Mouse (Mus musculus) embryonic facial prominence, embryonic 14.5 days (tissue): ENCODE data around the gene Gpr161. TPM values are rescaled to one million over a fixed set of nuclear protein-coding genes. Genes with fewer than 3 reads are reported as not detected.
A peak's percentile ranks its signal among the peaks of the same experiment; 100 is the strongest.

Source experiments
- ATAC-seq: fragments of 200-750 bp; cut with Nextera tagmentation; 2 replicates; pipeline ENCODE4 v1.8.0; 2017; ENCODE audit warnings: low read depth, moderate number of reproducible peaks, moderate TSS enrichment
- DNase-seq: peaks from one replicate; pipeline ENCODE4 v3.0.0-alpha.2; 2015; ENCODE audit warnings: low spot score
- H3K27ac ChIP-seq: fragments of 300-500 bp; sonication (generic); replicated peaks from 2 replicates; pipeline ENCODE4 v1.5.1; 2014; ENCODE audit warnings: low read depth, mild to moderate bottlenecking, low read length, moderate library complexity
- H3K27me3 ChIP-seq: fragments of 300-500 bp; sonication (generic); replicated peaks from 2 replicates; pipeline ENCODE4 v1.6.1; 2014; ENCODE audit warnings: low read length; ENCODE audit not compliant: control insufficient read depth, insufficient read depth
- H3K36me3 ChIP-seq: fragments of 300-500 bp; sonication (generic); 2 replicates; pipeline ENCODE4 v1.6.1; 2014; ENCODE audit warnings: low read length, mixed read lengths; ENCODE audit not compliant: control insufficient read depth, insufficient read depth
- H3K4me1 ChIP-seq: fragments of 300-500 bp; sonication (generic); 2 replicates; pipeline ENCODE4 v1.6.1; 2014; ENCODE audit warnings: antibody characterized with exemption, low read length; ENCODE audit not compliant: control insufficient read depth, insufficient read depth
- H3K4me2 ChIP-seq: fragments of 300-500 bp; sonication (generic); 2 replicates; pipeline ENCODE4 v1.6.1; 2014; ENCODE audit warnings: low read depth, mild to moderate bottlenecking, low read length, moderate library complexity, mixed read lengths
- H3K4me3 ChIP-seq: fragments of 300-500 bp; sonication (generic); 2 replicates; pipeline ENCODE4 v1.5.1; 2014; ENCODE audit warnings: low read depth, mild to moderate bottlenecking, low read length
- H3K9ac ChIP-seq: fragments of 300-500 bp; sonication (generic); 2 replicates; pipeline ENCODE4 v1.6.1; 2014; ENCODE audit warnings: low read depth, mild to moderate bottlenecking, low read length, moderate library complexity, mixed read lengths
- H3K9me3 ChIP-seq: fragments of 300-500 bp; sonication (generic); 2 replicates; pipeline ENCODE4 v1.6.1; 2016; ENCODE audit warnings: low read length; ENCODE audit not compliant: control insufficient read depth
- WGBS: fragments of 180-500 bp; shearing (Covaris S2); extraction: QIAGEN DNeasy Blood & Tissue Kit; methylation state at CpG from one replicate; pipeline ENCODE4 v1.1.7; 2014; 5-methylcytosine and 5-hydroxymethylcytosine counted together
- polyA plus RNA-seq: library from polyadenylated mRNA; unstranded; fragments of >200 nt; fragmentation: Nextera tagmentation; extraction: Ambion mirVana; gene quantifications from 2 replicates; pipeline ENCODE4 v1.2.1, GENCODE M21; 2014

Gpr161 gene
- 1.2 and 1.5 TPM in 2 replicates for polyA plus RNA-seq

DNA sequence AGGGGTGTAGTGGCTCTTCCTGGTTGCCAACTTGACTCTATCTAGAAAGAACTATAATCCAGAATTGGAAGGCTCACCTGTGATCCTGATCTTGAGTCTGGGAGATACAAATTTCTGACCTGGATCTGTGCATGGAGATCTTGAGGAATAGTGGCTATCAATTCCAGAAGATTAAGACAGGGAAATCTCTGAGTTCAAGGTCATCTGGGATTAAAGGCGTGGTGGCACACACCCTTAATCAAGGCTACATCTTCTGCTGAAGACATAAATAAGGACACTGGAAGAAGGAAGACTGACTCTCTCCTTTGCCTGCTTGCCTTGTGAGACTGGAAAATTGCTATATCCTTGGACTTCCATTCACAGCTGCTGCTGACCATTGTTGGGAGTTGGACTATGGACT lies at the start of gene Gpr161:
Gene Gpr161 (plus strand): TSS at position 301 of the 400 bp plus-strand sequence.
- H3K27ac ChIP-seq, result no peak within 1 kb of the TSS
- WGBS, result 100% methylated on average over 1 of the region's 1 CpGs
- no peak for ATAC-seq
- H3K36me3 ChIP-seq, result peaks cover 5% of the 10 kb centered on the region; the same call in 1 of the 2 replicates
- no peaks in the 10 kb centered on the region for H3K9me3 ChIP-seq
- no peak within 1 kb of the TSS for H3K4me3 ChIP-seq
- no peak within 1 kb of the TSS for H3K9ac ChIP-seq
- H3K27me3 ChIP-seq, result no peaks in the 10 kb centered on the region
- no peak for DNase-seq
- no peaks in the 10 kb centered on the region for H3K4me1 ChIP-seq
- no peak within 1 kb of the TSS for H3K4me2 ChIP-seq

DNA sequence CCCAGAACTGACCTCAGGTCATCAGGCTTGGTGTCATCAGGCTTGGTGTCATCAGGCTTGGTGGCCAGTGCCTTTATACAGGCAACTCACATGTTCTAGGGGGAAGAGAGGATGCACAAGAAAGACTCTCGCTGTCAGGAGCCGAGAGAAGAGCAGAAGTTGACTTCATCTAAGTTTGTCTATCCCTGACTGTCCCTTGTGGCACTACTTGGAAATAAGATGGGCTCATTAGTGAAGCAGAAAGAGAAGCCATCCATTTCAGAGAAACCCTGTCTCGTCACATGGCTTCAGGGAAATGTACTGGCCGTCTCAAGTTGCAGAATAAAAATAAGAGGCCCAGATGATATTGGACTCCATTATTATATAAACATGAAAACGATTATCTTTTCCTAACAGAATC lies 49.0 kb upstream of the Gpr161 start:
- ATAC-seq (no peak), DNase-seq (no peak)
- Histone ChIP-seq H3K27ac (no peak overlapping the region), H3K9ac (no peak overlapping the region), H3K4me1 (no peaks in the 10 kb centered on the region), H3K4me3 (no peak overlapping the region), H3K4me2 (no peak overlapping the region), H3K36me3 (no peaks in the 10 kb centered on the region), H3K27me3 (no peaks in the 10 kb centered on the region), H3K9me3 (no peaks in the 10 kb centered on the region)
- WGBS, result 67% methylated on average over 5 of the region's 5 CpGs

DNA sequence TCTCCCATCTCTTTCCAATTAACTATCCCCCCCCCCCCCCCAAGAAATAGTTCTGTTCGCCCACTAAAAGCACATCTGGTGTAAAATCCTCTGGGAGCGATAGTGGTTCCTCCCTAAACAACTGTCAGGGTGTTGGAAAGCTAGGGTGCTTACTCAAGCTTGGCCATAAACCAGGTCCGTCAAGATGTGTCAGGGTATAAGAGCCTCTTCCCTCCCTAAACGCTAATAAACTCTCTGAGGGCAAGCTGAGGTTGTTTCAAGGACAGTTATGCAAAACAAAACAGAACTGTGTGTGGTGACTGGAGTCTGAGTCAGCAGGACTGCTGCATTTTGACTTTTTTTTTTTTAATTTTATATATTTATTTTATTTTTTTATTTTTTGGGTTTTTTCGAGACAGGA lies 48.5 kb upstream of the Gpr161 start:
- ATAC-seq (no peak), DNase-seq (peak; percentile 40)
- WGBS, result 67% methylated on average over 5 of the region's 5 CpGs
- Histone ChIP-seq H3K9ac (no peak overlapping the region), H3K4me2 (no peak overlapping the region), H3K27me3 (no peaks in the 10 kb centered on the region), H3K4me1 (no peaks in the 10 kb centered on the region), H3K27ac (no peak overlapping the region), H3K4me3 (no peak overlapping the region), H3K36me3 (no peaks in the 10 kb centered on the region), H3K9me3 (no peaks in the 10 kb centered on the region)

DNA sequence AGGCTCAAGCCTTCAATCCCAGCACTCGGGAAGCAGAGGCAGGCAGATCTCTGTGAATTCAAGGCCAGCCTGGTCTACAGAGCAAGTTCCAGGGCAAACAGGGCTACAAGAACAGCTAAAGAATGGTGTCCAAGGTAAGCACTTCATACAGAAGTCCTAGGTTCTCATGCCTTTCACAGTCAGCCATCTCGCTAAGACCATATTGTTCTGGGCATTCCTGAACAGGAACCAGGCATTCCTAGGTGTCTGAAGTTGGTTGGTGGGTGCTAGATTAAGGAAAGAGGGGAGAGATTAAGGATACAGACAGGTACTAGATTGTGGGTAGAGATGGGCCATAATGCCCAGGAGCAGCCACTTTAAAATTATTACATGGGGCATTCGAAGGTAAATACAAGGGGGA lies 47.8 kb upstream of the Gpr161 start:
- 91% methylated on average over 3 of the region's 3 CpGs for WGBS
- no peak overlapping the region for H3K4me3 ChIP-seq
- ATAC-seq, result no peak

DNA sequence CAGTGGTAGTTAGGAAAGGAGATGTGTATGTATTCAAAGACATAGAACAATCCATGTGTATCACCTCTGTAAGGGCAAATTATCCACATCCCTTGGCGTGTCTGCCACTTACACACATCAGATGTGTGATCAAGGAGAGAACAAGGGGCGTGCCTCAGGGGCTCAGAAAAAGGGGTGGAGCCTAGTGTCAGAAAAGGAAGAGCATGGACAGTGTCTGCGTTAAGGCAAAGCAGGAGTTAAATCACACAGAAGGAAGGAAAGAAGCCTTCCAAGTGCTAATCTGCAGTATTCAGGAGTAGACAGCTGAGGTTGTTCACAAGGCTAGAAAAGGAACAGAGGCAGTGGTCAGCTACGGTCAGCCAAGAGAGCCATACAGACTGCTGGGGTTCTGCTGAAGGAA lies 46.7 kb upstream of the Gpr161 start:
- DNase-seq (no peak), ATAC-seq (no peak)
- no peak overlapping the region for H3K27ac ChIP-seq
- 53% methylated on average over 4 of the region's 4 CpGs for WGBS
- no peaks in the 10 kb centered on the region for H3K9me3 ChIP-seq
- H3K27me3 ChIP-seq, result no peaks in the 10 kb centered on the region
- H3K4me3 ChIP-seq, result no peak overlapping the region
- no peak overlapping the region for H3K4me2 ChIP-seq
- no peaks in the 10 kb centered on the region for H3K4me1 ChIP-seq
- H3K9ac ChIP-seq, result no peak overlapping the region
- no peaks in the 10 kb centered on the region for H3K36me3 ChIP-seq

More for the DNA sequence above, 47.8 kb upstream of the Gpr161 start:
- Histone ChIP-seq H3K4me2 (no peak overlapping the region), H3K27ac (no peak overlapping the region), H3K9me3 (no peaks in the 10 kb centered on the region), H3K9ac (no peak overlapping the region), H3K36me3 (no peaks in the 10 kb centered on the region), H3K27me3 (no peaks in the 10 kb centered on the region), H3K4me1 (no peaks in the 10 kb centered on the region)
- DNase-seq, result no peak

DNA sequence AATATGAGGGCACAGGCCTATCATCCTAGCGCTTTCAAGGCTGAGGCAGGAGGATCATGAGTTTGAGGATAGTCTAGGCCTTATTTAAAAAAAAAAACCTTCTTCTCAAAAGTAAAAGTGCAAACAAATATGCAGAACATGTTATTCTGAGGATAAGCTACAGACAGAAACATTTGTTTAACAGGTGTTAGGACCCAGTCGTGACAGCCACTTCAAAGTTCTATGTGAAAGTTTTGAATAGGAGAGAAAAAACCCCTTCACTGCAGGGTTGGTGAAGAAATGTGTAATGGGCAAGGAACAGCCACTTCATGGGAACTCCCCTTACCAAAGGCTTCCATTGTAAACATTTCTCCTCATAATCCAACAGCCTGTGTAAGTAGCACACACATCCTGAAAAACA lies 45.0 kb upstream of the Gpr161 start:
- Histone ChIP-seq H3K4me2 (no peak overlapping the region), H3K27me3 (no peaks in the 10 kb centered on the region), H3K36me3 (no peaks in the 10 kb centered on the region), H3K4me3 (no peak overlapping the region), H3K27ac (no peak overlapping the region), H3K4me1 (no peaks in the 10 kb centered on the region), H3K9me3 (no peaks in the 10 kb centered on the region), H3K9ac (no peak overlapping the region)
- no peak for DNase-seq
- WGBS, result 75% methylated on average over 2 of the region's 2 CpGs
- ATAC-seq, result no peak

DNA sequence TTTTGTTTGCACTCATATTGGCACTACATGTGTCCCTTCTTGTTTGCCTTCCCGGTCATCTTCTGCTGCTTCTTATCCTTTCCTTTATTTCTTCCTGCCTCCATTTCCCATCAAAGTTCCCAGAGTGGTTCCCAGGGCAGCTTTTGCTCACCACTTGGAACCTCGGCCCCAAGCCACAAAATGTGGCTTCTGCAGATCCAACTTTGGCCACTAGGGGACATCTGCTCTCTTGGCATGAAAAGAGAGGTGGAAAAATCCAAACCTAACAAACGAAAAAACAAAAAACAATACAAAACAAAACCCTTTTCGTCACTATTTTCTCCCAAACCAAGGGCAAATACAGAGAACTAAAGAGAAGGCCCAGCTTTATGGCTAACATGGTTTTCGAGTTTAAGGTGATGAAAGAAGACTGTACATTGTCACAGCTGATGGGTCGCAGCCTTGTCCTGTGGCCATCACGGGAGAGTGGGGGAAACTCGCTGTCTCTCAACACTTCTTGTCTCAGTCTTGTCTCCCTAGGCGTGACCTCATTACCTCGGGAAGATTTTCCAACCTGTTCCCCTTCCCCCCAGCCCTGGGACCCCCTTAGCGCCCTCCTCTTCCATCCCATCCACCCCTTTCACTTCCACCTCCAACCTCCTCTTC lies 43.4 kb upstream of the Gpr161 start:
- Histone ChIP-seq H3K9ac (no peak overlapping the region), H3K4me3 (no peak overlapping the region), H3K27me3 (no peaks in the 10 kb centered on the region), H3K9me3 (no peaks in the 10 kb centered on the region), H3K36me3 (no peaks in the 10 kb centered on the region), H3K27ac (no peak overlapping the region), H3K4me2 (peak overlapping the region; percentile 16; the same call in 1 of the 2 replicates), H3K4me1 (no peaks in the 10 kb centered on the region)
- WGBS, result 44% methylated on average over 11 of the region's 11 CpGs
- no peak for ATAC-seq
- DNase-seq, result peak; percentile 14

DNA sequence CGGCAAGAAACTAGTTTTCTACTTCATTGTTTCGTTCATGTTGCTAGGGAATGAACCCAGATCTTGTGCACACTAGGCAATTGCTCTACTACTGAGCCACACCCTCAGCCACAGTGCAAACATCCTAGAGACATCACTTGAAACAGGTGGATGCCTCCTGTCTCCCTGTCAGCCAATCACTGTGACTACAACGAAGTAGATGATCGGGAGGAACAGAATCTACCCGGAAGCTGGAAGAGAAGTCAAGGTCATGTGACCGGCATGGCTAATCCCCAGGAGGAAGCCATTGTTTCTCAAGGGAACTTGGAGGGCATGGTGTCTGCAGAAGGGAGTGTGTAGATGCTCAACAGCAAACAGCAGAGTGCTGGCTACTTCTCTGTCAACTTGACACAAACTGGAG lies 20.6 kb upstream of the Gpr161 start:
- WGBS, result 83% methylated on average over 6 of the region's 6 CpGs
- no peaks in the 10 kb centered on the region for H3K27me3 ChIP-seq
- H3K36me3 ChIP-seq, result no peaks in the 10 kb centered on the region
- DNase-seq (no peak), ATAC-seq (no peak)
- H3K4me3 ChIP-seq, result no peak overlapping the region
- no peak overlapping the region for H3K9ac ChIP-seq
- H3K4me2 ChIP-seq, result no peak overlapping the region
- no peaks in the 10 kb centered on the region for H3K4me1 ChIP-seq
- no peaks in the 10 kb centered on the region for H3K9me3 ChIP-seq
- H3K27ac ChIP-seq, result no peak overlapping the region

DNA sequence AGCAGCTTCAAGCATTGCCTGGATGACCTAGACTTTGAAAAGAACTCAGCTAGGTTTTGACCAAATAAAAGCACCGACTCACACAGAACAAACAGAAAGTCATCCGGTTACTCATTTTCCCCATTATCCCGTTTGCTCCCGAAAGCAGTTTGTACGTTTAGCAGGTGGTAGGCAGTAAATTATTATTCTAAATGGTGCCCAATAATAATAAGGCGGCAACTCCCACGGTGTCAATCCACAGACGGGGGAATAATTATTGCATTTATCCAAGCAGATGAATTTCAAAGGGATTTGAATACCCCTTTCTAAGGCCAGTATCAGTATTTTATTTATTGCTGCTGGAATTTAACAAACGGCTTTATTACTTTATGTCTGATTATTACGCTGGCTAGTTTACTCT lies 14.8 kb upstream of the Gpr161 start:
- Histone ChIP-seq H3K4me1 (peaks cover 15% of the 10 kb centered on the region), H3K36me3 (no peaks in the 10 kb centered on the region), H3K27ac (peak overlapping the region; percentile 87; the same call in 1 of the 2 replicates), H3K27me3 (no peaks in the 10 kb centered on the region), H3K4me2 (peak overlapping the region; percentile 91), H3K9ac (peak overlapping the region; percentile 86), H3K4me3 (peak overlapping the region; percentile 76), H3K9me3 (no peaks in the 10 kb centered on the region)
- DNase-seq (no peak), ATAC-seq (no peak)
- 50% methylated on average over 10 of the region's 10 CpGs for WGBS
